Mouse (Mus musculus) heart, postnatal 36 days (tissue): ENCODE data around the gene Btbd35f27. TPM values are rescaled to one million over a fixed set of nuclear protein-coding genes. Genes with fewer than 3 reads are reported as not detected.
"Not testable (repeated sequence)": the region's sequence is repeated elsewhere in the genome, so short reads cannot be mapped to it uniquely, and the experiment has no call there.

Source experiments
- DNase-seq, 2 experiments: peaks; one replicate each; pipeline ENCODE4 v3.0.0; 2021 to 2022
- intact Hi-C: fragments of 180-260 bp; cut with DNase I; formaldehyde crosslinking; loops from one replicate; pipeline ENCODE4 v1.15.1; 2025
- total RNA-seq, 2 experiments: library from RNA; stranded (reverse); gene quantifications; 2 replicates each; pipeline ENCODE4 v1.2.3; 2021

Gene Btbd35f27
- total RNA-seq, result not detected

DNA sequence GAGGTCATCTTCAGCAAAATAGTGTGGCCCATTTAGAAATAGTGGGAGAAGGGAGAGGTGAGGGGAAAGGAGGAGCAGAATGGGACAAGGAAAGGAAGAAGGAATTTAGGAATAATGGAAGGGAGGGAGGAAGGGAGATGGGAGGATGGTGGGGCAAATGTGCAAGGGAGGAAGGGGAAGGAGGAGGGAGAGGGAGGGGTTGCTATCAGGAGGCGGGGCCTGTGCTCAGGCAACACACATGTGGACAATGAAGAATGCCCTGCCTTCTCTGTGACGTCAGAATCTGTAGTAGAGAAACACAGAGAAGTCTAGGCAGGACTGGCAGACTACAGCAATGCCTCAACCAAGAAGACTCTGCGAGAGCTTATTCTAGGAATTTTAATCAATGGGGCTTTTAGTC, at the start of gene Btbd35f27:
Btbd35f27 (plus strand) TSS at position 301 of the 400 bp plus-strand sequence.
- DNase-seq, intact Hi-C loops: not testable (repeated sequence)

Other genes starting within 250 kb of the Btbd35f27 start
- gene Btbd35f4, start 151.6 kb upstream of the Btbd35f27 start, total RNA-seq, result not detected